ENCODE assay signal across 8 mouse cellular contexts in genomic region chr12:44292281-44292680, GRCm38 (mm10). TPM values are rescaled to one million over a fixed set of nuclear protein-coding genes. Genes with fewer than 3 reads are reported as not detected.
DNase-seq lines count a peak whose midpoint lies in the region; ATAC-seq and TF ChIP-seq lines count a peak whose summit lies in the region.
"Had no signal": no experiment of that assay in that cellular context is flagged by ENCODE, and none has a peak within 500 bp of the region (broad histone marks: within the 10 kb centered on the region; RNA-seq: fewer than 3 reads in every experiment).

No protein-coding gene starts in this region.

- no peaks in the 10 kb centered on the region for H3K9me3 ChIP-seq in embryonic facial prominence, embryonic 14.5 days (ENCODE audit: control insufficient read depth, low read length)
- no peaks in the 10 kb centered on the region for H3K9me3 ChIP-seq in hindbrain, postnatal 0 days (ENCODE audit: low read length)
- no peaks in the 10 kb centered on the region for H3K9me3 ChIP-seq in neural tube, embryonic 14.5 days (ENCODE audit: control insufficient read depth, low read length)
- H3K9me3 ChIP-seq: heart, embryonic 15.5 days had no signal

- intact Hi-C loops in left cerebral cortex, postnatal 36 days (cut with DNase I), result no loop called here

- H3K27ac ChIP-seq in embryonic facial prominence, embryonic 14.5 days (replicated peaks; ENCODE audit: low read depth, low read length), result no peak overlapping the region
- no peak overlapping the region for H3K27ac ChIP-seq in hindbrain, postnatal 0 days
- no peak overlapping the region for H3K27ac ChIP-seq in neural tube, embryonic 14.5 days (ENCODE audit: low read depth, low read length)
- H3K27ac ChIP-seq: heart, embryonic 15.5 days had no signal

- H3K4me3 ChIP-seq in embryonic facial prominence, embryonic 14.5 days (ENCODE audit: low read depth, low read length), result no peak overlapping the region
- no peak overlapping the region for H3K4me3 ChIP-seq in hindbrain, postnatal 0 days (ENCODE audit: low read length)
- H3K4me3 ChIP-seq in neural tube, embryonic 14.5 days (ENCODE audit: low read depth, low read length), result no peak overlapping the region
- H3K4me3 ChIP-seq: heart, embryonic 15.5 days had no signal

- H3K36me3 ChIP-seq in embryonic facial prominence, embryonic 14.5 days (ENCODE audit: control insufficient read depth, insufficient read depth, low read length), result peaks cover 32% of the 10 kb centered on the region
- H3K36me3 ChIP-seq in hindbrain, postnatal 0 days (ENCODE audit: insufficient read depth, low read length), result peaks cover 6% of the 10 kb centered on the region
- H3K36me3 ChIP-seq in neural tube, embryonic 14.5 days (ENCODE audit: control insufficient read depth, insufficient read depth, low read length), result peaks cover 18% of the 10 kb centered on the region

- peak; percentile 82 for TF ChIP-seq CTCF in hindbrain, postnatal 0 days (IDR thresholded peaks at IDR 0.05; ENCODE audit: low read depth)

- no peak overlapping the region for H3K4me2 ChIP-seq in embryonic facial prominence, embryonic 14.5 days (ENCODE audit: low read depth, low read length)
- H3K4me2 ChIP-seq in hindbrain, postnatal 0 days (ENCODE audit: low read depth, low read length), result no peak overlapping the region
- H3K4me2 ChIP-seq in neural tube, embryonic 14.5 days (ENCODE audit: low read depth, low read length), result no peak overlapping the region
- H3K4me2 ChIP-seq: heart, embryonic 15.5 days had no signal

- ATAC-seq in embryonic facial prominence, embryonic 14.5 days (ENCODE audit: low read depth), result no peak
- ATAC-seq in hindbrain, postnatal 0 days, result peak; percentile 59; the same call in 1 of the 2 replicates
- ATAC-seq in neural tube, embryonic 14.5 days (ENCODE audit: low read depth), result peak; percentile 56

- DNase-seq in urinary bladder, postnatal 36 days (ENCODE audit: low spot score in 2 of 2), result peak; percentile 7 to 31
- no peak for DNase-seq in urinary bladder, adult 2 months (ENCODE audit: low spot score)
- peak; percentile 90 for DNase-seq in brain, adult 2 months (ENCODE audit: low read depth, low spot score)
- DNase-seq in embryonic facial prominence, embryonic 14.5 days (ENCODE audit: low spot score), result peak; percentile 71
- DNase-seq in hindbrain, postnatal 0 days (ENCODE audit: low spot score), result peak; percentile 88
- peak; percentile 41 to 42 for DNase-seq in left cerebral cortex, postnatal 36 days (ENCODE audit: low spot score in 2 of 2)

- H3K27me3 ChIP-seq in embryonic facial prominence, embryonic 14.5 days (replicated peaks; ENCODE audit: control insufficient read depth, insufficient read depth, low read length), result no peaks in the 10 kb centered on the region
- H3K27me3 ChIP-seq in hindbrain, postnatal 0 days (ENCODE audit: insufficient read depth, low read length), result no peaks in the 10 kb centered on the region
- H3K27me3 ChIP-seq in neural tube, embryonic 14.5 days (ENCODE audit: control insufficient read depth, insufficient read depth, low read length), result no peaks in the 10 kb centered on the region
- H3K27me3 ChIP-seq: heart, embryonic 15.5 days had no signal

- H3K4me1 ChIP-seq in embryonic facial prominence, embryonic 14.5 days (ENCODE audit: control insufficient read depth, insufficient read depth, low read length), result no peaks in the 10 kb centered on the region
- no peaks in the 10 kb centered on the region for H3K4me1 ChIP-seq in hindbrain, postnatal 0 days (ENCODE audit: insufficient read depth, low read length)
- H3K4me1 ChIP-seq in neural tube, embryonic 14.5 days (ENCODE audit: control insufficient read depth, insufficient read depth, low read length), result no peaks in the 10 kb centered on the region
- H3K4me1 ChIP-seq: heart, embryonic 15.5 days had no signal

- no peak overlapping the region for H3K9ac ChIP-seq in embryonic facial prominence, embryonic 14.5 days (ENCODE audit: low read depth, low read length)
- H3K9ac ChIP-seq in hindbrain, postnatal 0 days (replicated peaks; ENCODE audit: low read length), result no peak overlapping the region
- no peak overlapping the region for H3K9ac ChIP-seq in neural tube, embryonic 14.5 days (replicated peaks; ENCODE audit: low read depth, low read length)
- H3K9ac ChIP-seq: heart, embryonic 15.5 days had no signal

RNA-seq across cellular contexts. Expression of gene Nrcam, which starts 36.4 kb away (rescaled TPM):
- polyA plus RNA-seq in urinary bladder, adult 2 months (2012; rRNA removed), result 0.29 and 0.35 TPM in 2 replicates
- polyA plus RNA-seq in embryonic facial prominence, embryonic 14.5 days (2014; fragmentation: Nextera tagmentation; extraction: Ambion mirVana), result 8.7 and 9.0 TPM in 2 replicates
- total RNA-seq in hindbrain, postnatal 0 days (2014; rRNA removed), result 163 and 192 TPM in 2 replicates
- 113 and 117 TPM in 2 replicates for polyA plus RNA-seq in hindbrain, postnatal 0 days (2015; fragmentation: Nextera tagmentation; extraction: Ambion mirVana)
- total RNA-seq in left cerebral cortex, postnatal 36 days (2021), result 100 to 1,000 TPM; 509 to 516 TPM
- 136 and 175 TPM in 2 replicates for polyA plus RNA-seq in neural tube, embryonic 14.5 days (2014; fragmentation: Nextera tagmentation; extraction: Ambion mirVana)

Comparison
In these comparisons a context has a peak if more than half of its experiments do, and no peak if none do; other contexts are left out.
1. RNA of gene Nrcam, which starts 36.4 kb away (polyA plus RNA-seq): 136 to 175 TPM in neural tube, embryonic 14.5 days and 113 to 117 TPM in hindbrain, postnatal 0 days; 8.7 to 9.0 TPM in embryonic facial prominence, embryonic 14.5 days and 0.29 to 0.35 TPM in urinary bladder, adult 2 months; every median in the first group is over 10 times any median in the second.